8 mouse cellular contexts compared by ENCODE assay signal in genomic region chr7:6383044-6383455, GRCm38 (mm10). TPM values are rescaled to one million over a fixed set of nuclear protein-coding genes. Genes with fewer than 3 reads are reported as not detected.
DNase-seq lines count a peak whose midpoint lies in the region; ATAC-seq lines count a peak whose summit lies in the region.

Gene Zfp28, plus strand, starts transcription at chr7:6383295.

- H3K27ac ChIP-seq in heart, embryonic 13.5 days (replicated peaks): peak within 1 kb of the TSS; percentile 40; the same call in 1 of the 2 replicates
- H3K27ac ChIP-seq in liver, embryonic 12.5 days: peak within 1 kb of the TSS; percentile 46; the same call in 1 of the 2 replicates
- H3K27ac ChIP-seq in stomach, embryonic 15.5 days: no peak within 1 kb of the TSS

- peaks cover 19% of the 10 kb centered on the region for H3K36me3 ChIP-seq in heart, embryonic 13.5 days
- H3K36me3 ChIP-seq in liver, embryonic 12.5 days: no peaks in the 10 kb centered on the region; the same call in 1 of the 2 replicates
- no peaks in the 10 kb centered on the region for H3K36me3 ChIP-seq in stomach, embryonic 15.5 days

- WGBS in heart, embryonic 13.5 days: 0% methylated on average over 28 of the region's 28 CpGs
- WGBS in liver, embryonic 12.5 days (ENCODE audit: insufficient replicate concordance): under 1% methylated on average over 28 of the region's 28 CpGs
- WGBS in stomach, embryonic 15.5 days: under 1% methylated on average over 27 of the region's 28 CpGs

- peak; percentile 82 for ATAC-seq in erythroid progenitor cell, adult 5-6 weeks (replicated peaks; ENCODE audit: low FRiP score, poor library complexity, severe bottlenecking)
- peak; percentile 97 for ATAC-seq in heart, embryonic 13.5 days (ENCODE audit: extremely low read depth, insufficient number of reproducible peaks, low FRiP score, low TSS enrichment)
- peak; percentile 93 for ATAC-seq in liver, embryonic 12.5 days
- peak; percentile 97 for ATAC-seq in stomach, embryonic 15.5 days (ENCODE audit: insufficient read depth, low FRiP score, low read depth)

- peaks cover 16% of the 10 kb centered on the region for H3K4me1 ChIP-seq in heart, embryonic 13.5 days
- H3K4me1 ChIP-seq in liver, embryonic 12.5 days: peaks cover 25% of the 10 kb centered on the region
- peaks cover 16% of the 10 kb centered on the region for H3K4me1 ChIP-seq in stomach, embryonic 15.5 days

- DNase-seq in CD4-positive helper T cell, adult 2 months (ENCODE audit: low read depth, low spot score): peak; percentile 92
- DNase-seq in brain, embryonic 18.5 days (ENCODE audit: low read depth, low spot score): peak; percentile 91
- DNase-seq in kidney, postnatal 10 days: peak; percentile 98
- DNase-seq in natural killer cell, adult 2 months (ENCODE audit: low spot score in 2 of 2): peak; percentile 85 to 91

- H3K9ac ChIP-seq in heart, embryonic 13.5 days: peak within 1 kb of the TSS; percentile 85
- H3K9ac ChIP-seq in liver, embryonic 12.5 days: peak within 1 kb of the TSS; percentile 64
- peak within 1 kb of the TSS; percentile 51 for H3K9ac ChIP-seq in stomach, embryonic 15.5 days

- peak within 1 kb of the TSS; percentile 73 for H3K4me3 ChIP-seq in heart, embryonic 13.5 days
- H3K4me3 ChIP-seq in liver, embryonic 12.5 days: peak within 1 kb of the TSS; percentile 66
- H3K4me3 ChIP-seq in stomach, embryonic 15.5 days (replicated peaks): peak within 1 kb of the TSS; percentile 57

- H3K4me2 ChIP-seq in heart, embryonic 13.5 days: peak within 1 kb of the TSS; percentile 80
- H3K4me2 ChIP-seq in liver, embryonic 12.5 days: peak within 1 kb of the TSS; percentile 88
- peak within 1 kb of the TSS; percentile 77 for H3K4me2 ChIP-seq in stomach, embryonic 15.5 days

- H3K9me3 ChIP-seq in heart, embryonic 13.5 days: no peaks in the 10 kb centered on the region
- H3K9me3 ChIP-seq in liver, embryonic 12.5 days (replicated peaks): no peaks in the 10 kb centered on the region
- no peaks in the 10 kb centered on the region for H3K9me3 ChIP-seq in stomach, embryonic 15.5 days

- no peaks in the 10 kb centered on the region for H3K27me3 ChIP-seq in heart, embryonic 13.5 days (replicated peaks)
- no peaks in the 10 kb centered on the region for H3K27me3 ChIP-seq in liver, embryonic 12.5 days (replicated peaks)
- H3K27me3 ChIP-seq in stomach, embryonic 15.5 days (replicated peaks): no peaks in the 10 kb centered on the region

RNA-seq across cellular contexts. Expression of gene Zfp28, which starts in this region (rescaled TPM):
- not detected in 2 replicates for total RNA-seq in erythroid progenitor cell, adult 5-6 weeks (2015; ENCODE audit: low replicate concordance)
- 0.51 TPM in 1 of 2 replicates, not detected in the other for total RNA-seq in erythroid progenitor cell, adult 5-6 weeks (2017; ENCODE audit: low replicate concordance)
- 7.0 and 7.4 TPM in 2 replicates for polyA plus RNA-seq in heart, embryonic 13.5 days (2015; fragmentation: Nextera tagmentation; extraction: Ambion mirVana)
- 1.7 TPM in 2 replicates for polyA plus RNA-seq in liver, embryonic 12.5 days (2016; fragmentation: Nextera tagmentation; extraction: Ambion mirVana)
- 6.9 and 7.6 TPM in 2 replicates for polyA plus RNA-seq in stomach, embryonic 15.5 days (2015; fragmentation: Nextera tagmentation; extraction: Ambion mirVana)

Comparison
In these comparisons a context has a peak if more than half of its experiments do, and no peak if none do; other contexts are left out.
1. Peak in ATAC-seq in erythroid progenitor cell, adult 5-6 weeks; RNA of the gene not detected or under 1 TPM.